Mouse (Mus musculus) heart, postnatal 0 days (tissue): ENCODE data around the gene C1ql4. TPM values are rescaled to one million over a fixed set of nuclear protein-coding genes. Genes with fewer than 3 reads are reported as not detected.
A peak's percentile ranks its signal among the peaks of the same experiment; 100 is the strongest.

ENCODE experiments used
- ATAC-seq: fragments of 200-750 bp; cut with Nextera tagmentation; 2 replicates; pipeline ENCODE4 v1.8.0; 2017; ENCODE audit warnings: low read depth, moderate number of reproducible peaks, moderate library complexity; ENCODE audit not compliant: insufficient read depth
- DNase-seq: peaks from one replicate; pipeline ENCODE4 v3.0.0-alpha.2; 2016; ENCODE audit warnings: low spot score
- H3K27ac ChIP-seq: fragments of 300-500 bp; sonication (generic); 2 replicates; pipeline ENCODE4 v1.5.1; 2014; ENCODE audit warnings: low read depth, mild to moderate bottlenecking
- H3K27me3 ChIP-seq: fragments of 300-500 bp; sonication (generic); 2 replicates; pipeline ENCODE4 v1.6.1; 2014; ENCODE audit warnings: low read length, mixed read lengths; ENCODE audit not compliant: control insufficient read depth, insufficient read depth
- H3K36me3 ChIP-seq: fragments of 300-500 bp; sonication (generic); replicated peaks from 2 replicates; pipeline ENCODE4 v1.6.1; 2014; ENCODE audit warnings: low read length, mixed read lengths; ENCODE audit not compliant: control insufficient read depth, insufficient read depth
- H3K4me1 ChIP-seq: fragments of 300-500 bp; sonication (generic); 2 replicates; pipeline ENCODE4 v1.6.1; 2014; ENCODE audit warnings: antibody characterized with exemption; ENCODE audit not compliant: control insufficient read depth, insufficient read depth
- H3K4me2 ChIP-seq: fragments of 300-500 bp; sonication (generic); 2 replicates; pipeline ENCODE4 v1.6.1; 2014; ENCODE audit warnings: low read depth, mild to moderate bottlenecking, low read length, moderate library complexity
- H3K4me3 ChIP-seq: fragments of 300-500 bp; sonication (generic); 2 replicates; pipeline ENCODE4 v1.5.1; 2014; ENCODE audit warnings: low read depth, low read length
- H3K9ac ChIP-seq: fragments of 300-500 bp; sonication (generic); replicated peaks from 2 replicates; pipeline ENCODE4 v1.6.1; 2014; ENCODE audit warnings: low read depth, low read length, mixed read lengths
- H3K9me3 ChIP-seq: fragments of 300-500 bp; sonication (generic); replicated peaks from 2 replicates; pipeline ENCODE4 v1.6.1; 2016; ENCODE audit warnings: low read length; ENCODE audit not compliant: control insufficient read depth
- CTCF ChIP-seq: IDR thresholded peaks from 2 replicates; pipeline ENCODE4 v1.5.1; 2016; ENCODE audit warnings: antibody characterized with exemption, control low read depth, low read depth
- EP300 ChIP-seq: IDR thresholded peaks from 2 replicates; pipeline ENCODE4 v1.6.1; 2016; ENCODE audit warnings: antibody characterized with exemption, low read depth
- WGBS: fragments of 180-500 bp; shearing (Covaris S2); extraction: QIAGEN DNeasy Blood & Tissue Kit; methylation state at CpG from one replicate; pipeline ENCODE4 v1.1.7; 2014; 5-methylcytosine and 5-hydroxymethylcytosine counted together
- polyA plus RNA-seq: library from polyadenylated mRNA; unstranded; fragments of >200 nt; fragmentation: Nextera tagmentation; extraction: Ambion mirVana; gene quantifications from 2 replicates; pipeline ENCODE4 v1.2.1, GENCODE M21; 2015
- total RNA-seq: library from RNA; depleted of rRNA; stranded (reverse); fragments of >200 nt; gene quantifications from 2 replicates; pipeline ENCODE4 v1.2.3, GENCODE M21; 2014; ENCODE audit warnings: low replicate concordance

Gene C1ql4
- total and polyA plus RNA-seq, 2 experiments from 2014 or later = 0.20 TPM; not detected in 1

- no peak overlapping the region for H3K9ac ChIP-seq
- H3K27ac ChIP-seq = peak overlapping the region; percentile 66
- 25% methylated on average over 11 of the region's 11 CpGs for WGBS
These were observed 28.9 kb upstream of the C1ql4 start for GRCm38 (mm10) chr15:99116539-99116938.

GRCm38 (mm10) chr15:99115065-99115423 is 27.4 kb upstream of the C1ql4 start:
- DNase-seq (no peak), ATAC-seq (no peak)
- Histone ChIP-seq H3K36me3 (no peaks in the 10 kb centered on the region), H3K9me3 (no peaks in the 10 kb centered on the region), H3K4me3 (no peak overlapping the region), H3K9ac (no peak overlapping the region), H3K27ac (no peak overlapping the region), H3K4me2 (no peak overlapping the region), H3K4me1 (no peaks in the 10 kb centered on the region), H3K27me3 (no peaks in the 10 kb centered on the region)
- TF ChIP-seq EP300 (no peak), CTCF (no peak)
- WGBS = 88% methylated on average over 7 of the region's 7 CpGs

More at GRCm38 (mm10) chr15:99116539-99116938, 28.9 kb upstream of the C1ql4 start:
- no peak for TF ChIP-seq EP300
- no peak for TF ChIP-seq CTCF
- H3K9me3 ChIP-seq = no peaks in the 10 kb centered on the region
- ATAC-seq (peak; percentile 67), DNase-seq (peak; percentile 84)
- H3K27me3 ChIP-seq = no peaks in the 10 kb centered on the region
- no peak overlapping the region for H3K4me2 ChIP-seq
- H3K4me3 ChIP-seq = no peak overlapping the region
- H3K36me3 ChIP-seq = no peaks in the 10 kb centered on the region
- H3K4me1 ChIP-seq = no peaks in the 10 kb centered on the region

- Histone ChIP-seq H3K9me3 (no peaks in the 10 kb centered on the region), H3K4me1 (no peaks in the 10 kb centered on the region), H3K4me2 (no peak overlapping the region), H3K27ac (no peak overlapping the region), H3K4me3 (no peak overlapping the region), H3K27me3 (no peaks in the 10 kb centered on the region), H3K9ac (no peak overlapping the region), H3K36me3 (no peaks in the 10 kb centered on the region)
- ATAC-seq (no peak), DNase-seq (no peak)
- 56% methylated on average over 14 of the region's 14 CpGs for whole genome bisulfite sequencing
- TF ChIP-seq EP300 (no peak), CTCF (no peak)
These were observed 26.9 kb upstream of the C1ql4 start for GRCm38 (mm10) chr15:99114312-99115064.

GRCm38 (mm10) chr15:99113396-99113975 is 25.9 kb upstream of the C1ql4 start:
- ATAC-seq (no peak), DNase-seq (no peak)
- no peaks in the 10 kb centered on the region for H3K4me1 ChIP-seq
- H3K4me2 ChIP-seq = no peak overlapping the region
- no peak overlapping the region for H3K9ac ChIP-seq
- WGBS = 8% methylated on average over 9 of the region's 9 CpGs
- TF ChIP-seq CTCF = peak; percentile 40
- TF ChIP-seq EP300 = no peak
- no peaks in the 10 kb centered on the region for H3K36me3 ChIP-seq
- no peak overlapping the region for H3K27ac ChIP-seq
- H3K9me3 ChIP-seq = no peaks in the 10 kb centered on the region
- no peak overlapping the region for H3K4me3 ChIP-seq
- H3K27me3 ChIP-seq = no peaks in the 10 kb centered on the region

GRCm38 (mm10) chr15:99112843-99113395 is 25.3 kb upstream of the C1ql4 start:
- H3K4me2 ChIP-seq = no peak overlapping the region
- H3K4me3 ChIP-seq = no peak overlapping the region
- H3K36me3 ChIP-seq = no peaks in the 10 kb centered on the region
- ATAC-seq (no peak), DNase-seq (no peak)
- TF ChIP-seq CTCF (no peak), EP300 (no peak)
- no peaks in the 10 kb centered on the region for H3K4me1 ChIP-seq
- no peaks in the 10 kb centered on the region for H3K27me3 ChIP-seq
- no peaks in the 10 kb centered on the region for H3K9me3 ChIP-seq
- WGBS = 72% methylated on average over 11 of the region's 11 CpGs
- H3K9ac ChIP-seq = no peak overlapping the region
- no peak overlapping the region for H3K27ac ChIP-seq
